Mouse (Mus musculus) limb, embryonic 11.5 days (tissue): ENCODE data around the gene Adcy1. TPM values are rescaled to one million over a fixed set of nuclear protein-coding genes. Genes with fewer than 3 reads are reported as not detected.

Experiments
- ATAC-seq: fragments of 200-750 bp; cut with Nextera tagmentation; 2 replicates; pipeline ENCODE4 v1.8.0; 2017; ENCODE audit warnings: low read depth; ENCODE audit not compliant: insufficient number of reproducible peaks, low FRiP score, low TSS enrichment
- DNase-seq: peaks from one replicate; pipeline ENCODE4 v3.0.0-alpha.2; 2015; ENCODE audit warnings: low spot score
- H3K27ac ChIP-seq: fragments of 300-500 bp; sonication (generic); replicated peaks from 2 replicates; pipeline ENCODE4 v1.5.1; 2014; ENCODE audit warnings: low read depth, mild to moderate bottlenecking, low read length
- H3K27me3 ChIP-seq: fragments of 300-500 bp; sonication (generic); 2 replicates; pipeline ENCODE4 v1.6.1; 2014; ENCODE audit warnings: mild to moderate bottlenecking, low read length, mixed read lengths; ENCODE audit not compliant: control insufficient read depth, insufficient read depth
- H3K36me3 ChIP-seq: fragments of 300-500 bp; sonication (generic); 2 replicates; pipeline ENCODE4 v1.6.1; 2014; ENCODE audit warnings: mild to moderate bottlenecking, low read length, moderate library complexity, mixed read lengths; ENCODE audit not compliant: control insufficient read depth, insufficient read depth
- H3K4me1 ChIP-seq: fragments of 300-500 bp; sonication (generic); 2 replicates; pipeline ENCODE4 v1.6.1; 2014; ENCODE audit warnings: low read length, mixed read lengths; ENCODE audit not compliant: control insufficient read depth, insufficient read depth
- H3K4me2 ChIP-seq: fragments of 300-500 bp; sonication (generic); 2 replicates; pipeline ENCODE4 v1.6.1; 2014; ENCODE audit warnings: low read depth, mild to moderate bottlenecking, moderate library complexity; ENCODE audit not compliant: severe bottlenecking
- H3K4me3 ChIP-seq: fragments of 300-500 bp; sonication (generic); 2 replicates; pipeline ENCODE4 v1.5.1; 2014; ENCODE audit warnings: low read depth, low read length
- H3K9ac ChIP-seq: fragments of 300-500 bp; sonication (generic); 2 replicates; pipeline ENCODE4 v1.6.1; 2014; ENCODE audit warnings: mild to moderate bottlenecking, low read length
- H3K9me3 ChIP-seq: fragments of 300-500 bp; sonication (generic); 2 replicates; pipeline ENCODE4 v1.6.1; 2016; ENCODE audit warnings: low read length; ENCODE audit not compliant: control insufficient read depth
- WGBS: fragments of 180-500 bp; shearing (Covaris S2); extraction: QIAGEN DNeasy Blood & Tissue Kit; methylation state at CpG from one replicate; pipeline ENCODE4 v1.1.7; 2014; 5-methylcytosine and 5-hydroxymethylcytosine counted together
- polyA plus RNA-seq: library from polyadenylated mRNA; unstranded; fragments of >200 nt; fragmentation: Nextera tagmentation; extraction: Ambion mirVana; gene quantifications from 2 replicates; pipeline ENCODE4 v1.2.1, GENCODE M21; 2014

Adcy1 gene
- polyA plus RNA-seq, 1 experiment from 2014 or later, result 0.92 TPM

DNA sequence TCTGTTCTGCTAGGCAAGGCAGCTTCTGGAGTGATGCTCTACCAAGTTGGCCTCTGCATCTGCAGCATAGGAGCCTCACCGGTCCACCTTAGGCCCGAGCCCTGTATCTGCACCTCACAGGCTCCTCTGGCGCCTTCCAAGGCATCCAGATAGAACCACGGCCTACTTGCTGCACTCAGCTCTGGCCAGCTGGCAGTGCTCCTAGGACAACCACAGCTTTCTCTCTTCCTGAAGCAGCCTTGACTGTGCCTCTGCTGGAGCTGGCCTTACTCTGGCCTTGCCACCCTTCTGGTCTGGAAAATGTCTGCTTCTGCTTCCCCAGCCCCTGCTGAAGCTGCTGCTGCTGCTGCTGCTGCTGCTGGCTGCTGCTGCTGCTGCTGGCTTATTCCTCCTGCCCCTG is 45.8 kb downstream of the Adcy1 start:
- Histone ChIP-seq H3K9me3 (no peaks in the 10 kb centered on the region), H3K4me3 (no peak overlapping the region)
- 84% methylated on average over 4 of the region's 4 CpGs for WGBS

DNA sequence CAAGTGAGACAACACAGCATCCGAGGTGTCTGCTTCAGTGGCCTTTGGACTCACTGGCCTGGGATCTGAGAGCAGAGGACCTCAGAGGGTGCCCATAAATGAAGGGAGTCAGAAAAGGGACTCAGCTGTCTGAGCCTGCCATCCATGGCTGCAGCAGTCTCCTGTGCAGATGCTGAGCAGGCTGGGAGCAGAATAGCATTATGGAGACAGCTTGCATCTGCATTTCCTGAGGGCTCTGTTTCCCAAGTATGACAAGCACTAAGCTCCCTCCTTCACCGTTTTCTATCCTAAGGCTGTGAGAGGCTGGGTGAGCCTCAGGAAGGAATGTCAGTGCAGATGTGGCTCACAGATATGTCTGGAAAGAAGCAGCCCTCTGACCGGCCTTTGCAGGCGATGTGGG is 49.8 kb downstream of the Adcy1 start:
- Histone ChIP-seq H3K4me2 (no peak overlapping the region), H3K9ac (no peak overlapping the region), H3K9me3 (no peaks in the 10 kb centered on the region), H3K4me3 (no peak overlapping the region), H3K36me3 (no peaks in the 10 kb centered on the region), H3K27me3 (no peaks in the 10 kb centered on the region), H3K27ac (no peak overlapping the region), H3K4me1 (no peaks in the 10 kb centered on the region)
- 86% methylated on average over 4 of the region's 4 CpGs for WGBS
- no peak for ATAC-seq
- DNase-seq, result no peak

More for the DNA sequence above, 45.8 kb downstream of the Adcy1 start:
- H3K9ac ChIP-seq, result no peak overlapping the region
- no peak for ATAC-seq
- no peak overlapping the region for H3K27ac ChIP-seq
- H3K4me2 ChIP-seq, result no peak overlapping the region
- no peak for DNase-seq
- no peaks in the 10 kb centered on the region for H3K36me3 ChIP-seq
- H3K27me3 ChIP-seq, result no peaks in the 10 kb centered on the region
- no peaks in the 10 kb centered on the region for H3K4me1 ChIP-seq

DNA sequence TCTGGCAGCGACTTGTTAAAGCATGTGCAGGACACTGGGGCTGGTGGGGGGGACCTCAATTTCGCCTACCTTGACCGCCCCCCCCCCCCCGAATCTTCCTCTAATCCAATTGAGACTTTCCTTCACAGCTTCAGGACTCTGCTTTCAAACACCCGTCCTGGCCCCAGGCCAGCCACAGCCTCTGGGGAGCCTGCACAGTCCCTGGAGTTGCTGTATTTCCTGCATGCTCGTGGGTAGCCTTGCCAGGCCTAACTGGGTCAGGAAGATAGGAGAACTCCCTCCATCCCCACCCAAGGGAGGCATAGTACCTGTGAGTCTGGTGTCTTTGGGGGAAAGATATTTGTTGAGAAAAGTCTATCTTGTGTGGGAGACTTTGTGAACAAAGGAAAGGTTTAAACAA is 50.4 kb downstream of the Adcy1 start:
- no peak overlapping the region for H3K4me3 ChIP-seq
- no peak overlapping the region for H3K9ac ChIP-seq
- 78% methylated on average over 6 of the region's 6 CpGs for WGBS
- no peaks in the 10 kb centered on the region for H3K4me1 ChIP-seq
- H3K36me3 ChIP-seq, result no peaks in the 10 kb centered on the region
- ATAC-seq (no peak), DNase-seq (no peak)
- no peaks in the 10 kb centered on the region for H3K27me3 ChIP-seq
- H3K9me3 ChIP-seq, result no peaks in the 10 kb centered on the region
- H3K4me2 ChIP-seq, result no peak overlapping the region
- H3K27ac ChIP-seq, result no peak overlapping the region

DNA sequence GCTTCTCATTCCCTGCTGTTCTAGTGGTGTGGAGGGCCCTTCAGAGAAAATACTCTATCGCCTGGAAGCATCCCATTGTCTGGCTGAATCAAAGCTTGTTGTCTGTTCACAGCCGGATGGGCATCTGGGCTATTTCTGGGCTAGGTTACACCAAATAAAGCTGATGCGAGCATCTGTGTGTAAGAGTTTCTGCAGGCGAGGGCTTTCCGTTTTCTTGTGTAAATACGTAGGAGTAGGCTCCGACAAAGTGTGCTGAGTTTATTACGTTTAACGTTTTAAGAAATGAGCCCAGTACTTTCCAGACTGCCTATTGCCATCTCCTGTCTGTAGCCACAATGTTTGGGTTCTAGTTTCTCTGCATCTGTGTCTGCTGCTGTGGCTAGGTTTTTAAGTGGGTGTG is 51.0 kb downstream of the Adcy1 start:
- H3K27ac ChIP-seq, result no peak overlapping the region
- no peak overlapping the region for H3K4me2 ChIP-seq
- DNase-seq, result no peak
- no peaks in the 10 kb centered on the region for H3K9me3 ChIP-seq
- H3K9ac ChIP-seq, result no peak overlapping the region
- no peaks in the 10 kb centered on the region for H3K4me1 ChIP-seq
- ATAC-seq, result no peak
- no peaks in the 10 kb centered on the region for H3K36me3 ChIP-seq
- H3K27me3 ChIP-seq, result no peaks in the 10 kb centered on the region
- H3K4me3 ChIP-seq, result no peak overlapping the region
- 86% methylated on average over 9 of the region's 9 CpGs for WGBS

DNA sequence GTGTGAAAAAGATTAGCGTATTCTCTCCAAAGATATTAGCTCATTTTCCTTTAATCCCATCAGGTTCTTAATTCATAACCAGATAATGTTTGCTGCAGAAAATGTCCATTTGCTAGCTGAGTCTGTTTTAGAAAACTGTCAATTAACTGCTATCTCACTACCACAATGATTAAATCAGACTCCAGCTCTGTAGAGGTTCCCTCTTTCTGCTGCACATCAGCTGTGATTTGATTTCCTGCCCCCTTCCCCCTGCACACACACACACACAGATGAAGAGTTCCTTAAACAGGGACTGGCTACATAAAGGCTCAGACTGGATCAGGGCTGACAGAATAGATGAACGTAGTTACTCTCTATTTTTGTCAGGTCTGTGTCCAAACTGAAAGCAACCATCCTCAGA is 53.4 kb downstream of the Adcy1 start:
- 87% methylated on average over 2 of the region's 2 CpGs for WGBS

DNA sequence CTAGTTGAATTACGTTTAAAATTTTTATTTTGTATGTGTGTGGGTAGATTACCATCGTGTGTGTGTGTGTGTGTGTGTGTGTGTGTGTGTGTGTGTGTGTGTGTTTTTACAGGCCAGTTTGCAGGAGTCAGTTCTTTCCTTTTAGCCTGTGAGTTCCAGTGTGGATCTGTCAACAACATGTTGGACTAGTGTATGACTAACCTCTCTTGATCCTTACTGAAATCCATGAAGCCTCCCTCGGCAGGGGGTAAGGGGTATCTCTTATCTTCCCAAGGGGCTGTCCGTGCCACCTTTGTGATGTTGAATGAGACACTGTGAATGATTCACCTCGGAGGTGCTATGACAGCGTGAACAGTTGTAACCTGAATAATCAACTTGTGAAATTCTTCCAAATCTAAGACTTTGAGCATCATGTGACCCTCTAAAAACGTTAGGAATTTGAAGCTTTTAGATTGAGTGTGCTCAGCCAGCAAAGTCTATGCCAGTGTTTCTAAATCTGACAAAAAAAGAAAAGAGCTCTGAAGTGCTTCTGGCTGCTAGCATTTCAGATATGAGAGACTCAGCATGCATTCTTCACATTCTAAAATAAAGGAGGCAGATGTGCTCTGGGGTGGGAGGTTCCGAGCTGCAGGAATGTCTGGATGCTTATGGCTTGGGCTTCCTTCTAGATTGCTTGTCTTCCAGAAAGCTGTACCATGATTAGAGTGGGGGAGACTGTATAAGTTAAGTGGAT is 66.2 kb downstream of the Adcy1 start:
- WGBS, result 77% methylated on average over 8 of the region's 8 CpGs
- Histone ChIP-seq H3K4me1 (no peaks in the 10 kb centered on the region), H3K9me3 (no peaks in the 10 kb centered on the region), H3K27ac (no peak overlapping the region), H3K9ac (no peak overlapping the region), H3K36me3 (no peaks in the 10 kb centered on the region), H3K4me3 (no peak overlapping the region), H3K27me3 (no peaks in the 10 kb centered on the region), H3K4me2 (no peak overlapping the region)
- ATAC-seq (no peak), DNase-seq (no peak)

More for the DNA sequence above, 53.4 kb downstream of the Adcy1 start:
- no peaks in the 10 kb centered on the region for H3K9me3 ChIP-seq
- no peaks in the 10 kb centered on the region for H3K4me1 ChIP-seq
- H3K4me2 ChIP-seq, result no peak overlapping the region
- H3K4me3 ChIP-seq, result no peak overlapping the region
- H3K27me3 ChIP-seq, result no peaks in the 10 kb centered on the region
- no peaks in the 10 kb centered on the region for H3K36me3 ChIP-seq
- H3K27ac ChIP-seq, result no peak overlapping the region
- no peak overlapping the region for H3K9ac ChIP-seq
- no peak for ATAC-seq
- DNase-seq, result no peak

DNA sequence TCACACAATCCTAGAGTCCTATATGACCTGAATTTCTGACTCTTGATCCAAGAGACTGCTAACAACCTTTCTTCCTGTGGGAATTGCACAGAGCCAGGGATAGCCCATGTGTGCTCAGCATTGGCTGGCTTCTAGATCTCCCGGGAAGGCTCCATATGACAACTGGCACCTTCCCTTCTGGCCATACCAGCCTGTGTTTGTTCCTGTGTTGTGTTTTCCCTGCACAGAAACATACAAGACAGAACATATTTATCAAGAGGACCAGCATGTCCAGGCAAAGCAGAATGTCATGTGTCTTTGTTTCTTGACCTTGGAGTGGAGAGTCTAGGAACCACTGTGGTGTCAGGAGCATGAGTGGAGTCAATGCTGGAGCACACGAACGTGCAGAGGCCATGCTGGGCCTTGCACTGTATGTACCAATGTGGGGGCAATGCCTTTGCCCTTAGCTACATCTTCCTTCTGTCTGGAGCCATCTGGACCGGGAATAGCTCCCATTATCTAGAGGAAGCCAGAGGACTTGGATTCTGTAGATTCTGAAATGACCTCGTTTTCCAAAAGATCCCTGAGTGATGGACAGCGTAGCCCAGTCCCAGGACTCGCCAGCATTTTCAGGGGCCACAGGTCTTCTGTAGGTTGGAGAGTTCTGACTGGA is 69.6 kb downstream of the Adcy1 start:
- H3K4me2 ChIP-seq, result no peak overlapping the region
- H3K27me3 ChIP-seq, result no peaks in the 10 kb centered on the region
- no peaks in the 10 kb centered on the region for H3K9me3 ChIP-seq
- DNase-seq (no peak), ATAC-seq (no peak)
- H3K9ac ChIP-seq, result no peak overlapping the region
- no peak overlapping the region for H3K4me3 ChIP-seq
- H3K27ac ChIP-seq, result no peak overlapping the region
- WGBS, result 87% methylated on average over 7 of the region's 7 CpGs
- H3K4me1 ChIP-seq, result no peaks in the 10 kb centered on the region
- no peaks in the 10 kb centered on the region for H3K36me3 ChIP-seq

DNA sequence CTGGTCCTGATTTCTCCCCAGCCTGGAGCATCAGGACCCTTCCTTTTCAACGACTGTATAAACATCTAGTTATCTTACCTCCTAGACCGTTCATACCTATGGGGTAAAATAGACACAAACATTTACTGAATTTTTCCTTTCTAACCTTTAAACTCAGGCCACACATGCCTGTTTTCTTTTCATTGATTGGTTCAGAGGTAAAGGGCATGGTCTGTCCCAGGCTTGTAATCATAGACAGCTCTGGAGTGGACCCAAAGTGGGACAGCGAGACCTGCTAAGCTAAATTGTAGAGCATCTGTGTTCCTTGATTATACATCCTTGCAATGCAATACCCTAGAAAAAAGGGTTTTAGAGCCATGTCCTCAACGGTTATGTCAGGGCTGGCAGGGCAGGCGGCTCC is 70.4 kb downstream of the Adcy1 start:
- Histone ChIP-seq H3K4me1 (no peaks in the 10 kb centered on the region), H3K36me3 (no peaks in the 10 kb centered on the region), H3K4me2 (no peak overlapping the region), H3K4me3 (no peak overlapping the region), H3K27ac (no peak overlapping the region), H3K9ac (no peak overlapping the region), H3K9me3 (no peaks in the 10 kb centered on the region), H3K27me3 (no peaks in the 10 kb centered on the region)
- WGBS, result 86% methylated on average over 5 of the region's 5 CpGs
- no peak for ATAC-seq
- DNase-seq, result no peak
